Mouse (Mus musculus) cerebellum, postnatal 36 days (tissue): ENCODE data around the gene Fam83c.
A peak's percentile ranks its signal among the peaks of the same experiment; 100 is the strongest.
"Not testable (repeated sequence)": the region's sequence is repeated elsewhere in the genome, so short reads cannot be mapped to it uniquely, and the experiment has no call there.

Experiments
- DNase-seq, 2 experiments: peaks; one replicate each; pipeline ENCODE4 v3.0.0; 2021 to 2022; ENCODE audit warnings: mixed read lengths in 2 of 2

Fam83c gene

DNA sequence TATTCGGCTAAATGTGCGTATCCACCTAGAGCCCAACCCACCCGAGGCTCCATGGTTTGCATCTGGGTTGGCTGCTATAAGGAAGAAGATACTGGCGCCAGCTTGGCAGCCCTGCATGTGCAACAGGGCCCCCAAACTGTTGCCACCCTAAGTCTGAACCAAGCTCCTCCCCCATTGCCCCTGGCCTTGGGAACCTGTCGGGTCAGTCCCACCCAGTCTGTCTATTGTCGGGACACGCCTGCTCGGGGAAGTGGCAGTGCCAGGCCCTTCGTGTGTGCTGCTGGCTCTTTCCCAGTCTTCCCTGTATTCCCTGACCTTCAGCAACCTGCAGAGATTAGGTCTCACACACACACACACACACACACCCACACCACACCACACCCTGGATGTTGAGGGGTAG is at the start of gene Fam83c:
Gene Fam83c, minus strand, starts transcription at position 123 of the 400 bp plus-strand sequence.
- DNase-seq = no peak

- no peak for DNase-seq
These were observed 47.4 kb upstream of the Fam83c start for GRCm38 (mm10) chr2:155882087-155882486.

- DNase-seq = no peak
These were observed 44.6 kb upstream of the Fam83c start for GRCm38 (mm10) chr2:155878964-155879876.

DNA sequence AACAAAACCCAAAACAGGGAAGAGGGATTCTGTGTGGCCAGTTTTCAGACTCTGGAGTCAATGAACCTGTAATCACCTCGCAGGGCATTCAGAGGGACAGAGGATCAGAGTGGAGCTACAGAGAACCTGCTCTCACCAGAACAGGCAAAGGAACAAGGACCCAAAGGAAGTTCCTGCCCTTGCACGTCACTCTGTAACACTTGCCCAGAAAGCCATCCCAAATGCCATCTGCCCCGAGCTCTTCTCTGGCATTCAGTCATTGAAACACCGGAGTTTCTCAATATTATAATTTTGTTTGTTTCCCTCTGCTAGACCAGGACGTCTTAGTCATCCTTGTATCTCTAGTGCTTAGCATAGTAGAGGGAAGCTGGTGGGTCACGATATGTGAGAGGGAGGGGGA is 39.0 kb upstream of the Fam83c start:
- DNase-seq = peak; percentile 19 to 22

GRCm38 (mm10) chr2:155872930-155873507 is 38.4 kb upstream of the Fam83c start:
- no peak for DNase-seq

- peak; percentile 29 to 30 for DNase-seq
These were observed 37.8 kb upstream of the Fam83c start for GRCm38 (mm10) chr2:155872486-155872885.

GRCm38 (mm10) chr2:155869772-155870171 is 35.1 kb upstream of the Fam83c start:
- no peak for DNase-seq

GRCm38 (mm10) chr2:155868320-155868719 is 33.7 kb upstream of the Fam83c start:
- DNase-seq = no peak

GRCm38 (mm10) chr2:155863301-155863867 is 28.7 kb upstream of the Fam83c start:
- DNase-seq = no peak

- DNase-seq = no peak
These were observed 28.1 kb upstream of the Fam83c start for GRCm38 (mm10) chr2:155862573-155863300.

DNA sequence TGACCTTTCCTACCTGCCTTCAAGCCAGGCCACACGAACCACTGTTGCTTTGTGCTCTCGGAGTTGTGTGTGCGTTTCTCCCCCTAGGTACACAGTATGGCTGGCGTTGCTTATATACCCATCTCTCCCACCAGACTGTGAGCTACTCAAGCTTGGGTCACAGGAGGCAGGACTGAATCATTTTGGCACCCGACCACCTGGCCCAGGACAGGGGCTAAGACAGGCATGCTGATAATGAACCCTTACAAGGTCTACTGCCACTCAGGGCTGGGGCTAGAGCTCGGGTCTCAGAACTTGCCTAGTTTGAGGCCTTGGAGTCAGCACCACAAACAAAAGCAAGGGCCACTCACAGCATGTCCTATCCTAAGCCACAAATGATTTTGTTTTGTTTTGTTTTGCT is 26.9 kb upstream of the Fam83c start:
- no peak for DNase-seq

- no peak for DNase-seq
These were observed 25.4 kb upstream of the Fam83c start for GRCm38 (mm10) chr2:155860102-155860501.

- no peak for DNase-seq
These were observed 17.9 kb upstream of the Fam83c start for GRCm38 (mm10) chr2:155852536-155852935.

DNA sequence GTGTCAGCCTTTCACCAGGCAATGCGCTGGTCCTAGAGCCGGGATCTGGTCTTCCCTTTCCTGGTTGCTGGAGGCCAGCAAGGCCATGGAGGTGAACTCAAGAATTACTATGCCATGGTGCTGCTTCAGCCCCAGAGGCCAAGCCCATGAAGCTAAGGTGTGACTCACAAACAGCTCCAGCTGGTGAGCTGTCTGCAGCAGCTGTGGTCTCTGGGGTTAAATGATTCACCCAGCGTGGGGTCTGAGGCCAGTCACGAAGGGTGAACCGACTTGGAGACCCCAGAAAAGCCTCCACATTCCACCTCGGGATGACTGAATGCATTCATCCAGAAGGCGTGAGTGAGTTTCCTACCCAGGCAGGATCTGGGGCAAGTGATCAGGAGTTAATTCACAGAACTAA is 15.5 kb upstream of the Fam83c start:
- DNase-seq = no peak

GRCm38 (mm10) chr2:155849464-155849863 is 14.8 kb upstream of the Fam83c start:
- DNase-seq = no peak

- DNase-seq = peak; percentile 76 to 84
These were observed 13.6 kb upstream of the Fam83c start for GRCm38 (mm10) chr2:155848291-155848690.

DNA sequence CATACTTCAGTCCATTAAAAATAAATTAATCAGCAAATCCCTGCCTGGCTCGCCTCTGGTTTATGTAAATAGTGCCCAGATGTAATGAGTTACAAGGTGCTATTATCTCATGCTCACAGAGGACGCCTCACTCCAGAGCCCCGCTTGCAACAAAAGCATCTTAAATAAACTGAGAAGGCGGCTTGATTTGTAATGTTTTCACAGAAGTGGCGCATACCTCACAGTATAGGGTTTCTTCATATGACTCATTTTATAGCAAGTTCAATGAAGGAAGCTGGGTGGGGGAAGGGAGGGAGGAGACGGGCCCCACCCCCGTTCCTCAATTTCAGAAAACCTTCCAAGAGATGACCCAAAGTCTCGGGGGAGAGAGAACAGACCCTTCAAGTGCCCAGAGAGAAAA is 12.3 kb upstream of the Fam83c start:
- DNase-seq = no peak

DNA sequence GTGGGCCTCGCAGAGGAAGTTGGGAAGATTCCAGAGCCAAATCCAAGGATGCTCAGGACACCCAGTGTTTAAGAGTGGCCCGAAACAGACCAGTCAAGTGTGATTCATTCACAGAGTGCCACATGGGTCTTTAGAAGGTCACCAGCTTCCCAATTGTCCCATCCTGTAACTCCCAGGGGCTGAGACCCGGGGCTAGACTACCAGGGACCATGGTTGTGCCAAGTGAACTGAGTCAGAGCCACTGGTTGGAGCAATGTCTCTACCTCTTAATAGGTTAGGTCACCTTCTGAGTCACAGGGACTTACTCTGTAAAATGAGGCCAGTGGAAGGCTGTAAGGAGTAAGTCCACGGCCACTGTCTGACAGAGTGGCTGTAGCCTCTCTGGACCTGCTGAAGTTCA is 4.3 kb upstream of the Fam83c start:
- no peak for DNase-seq

DNA sequence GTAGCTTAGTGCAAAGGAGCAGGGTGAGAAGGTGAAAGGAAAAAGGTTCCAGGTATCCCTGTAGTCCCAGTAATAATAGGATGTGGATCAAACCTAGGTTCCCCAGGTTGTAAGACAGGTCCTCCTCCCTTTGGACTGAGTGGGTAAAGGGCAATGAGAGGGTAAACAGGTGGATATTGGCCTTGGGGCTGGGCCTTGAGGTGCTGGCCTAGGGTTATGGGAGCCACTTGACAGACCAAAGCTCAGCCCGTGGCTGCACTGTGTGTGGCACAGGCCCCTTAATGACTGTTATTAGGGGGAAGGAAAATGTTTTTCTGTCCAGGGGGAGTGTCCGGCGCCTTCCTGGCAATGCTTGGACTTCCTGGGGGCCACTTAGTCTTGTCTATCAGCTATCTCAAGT is 3.3 kb upstream of the Fam83c start:
- no peak for DNase-seq

GRCm38 (mm10) chr2:155832087-155832486 is 2.6 kb downstream of the Fam83c start:
- not testable (repeated sequence) for DNase-seq

DNA sequence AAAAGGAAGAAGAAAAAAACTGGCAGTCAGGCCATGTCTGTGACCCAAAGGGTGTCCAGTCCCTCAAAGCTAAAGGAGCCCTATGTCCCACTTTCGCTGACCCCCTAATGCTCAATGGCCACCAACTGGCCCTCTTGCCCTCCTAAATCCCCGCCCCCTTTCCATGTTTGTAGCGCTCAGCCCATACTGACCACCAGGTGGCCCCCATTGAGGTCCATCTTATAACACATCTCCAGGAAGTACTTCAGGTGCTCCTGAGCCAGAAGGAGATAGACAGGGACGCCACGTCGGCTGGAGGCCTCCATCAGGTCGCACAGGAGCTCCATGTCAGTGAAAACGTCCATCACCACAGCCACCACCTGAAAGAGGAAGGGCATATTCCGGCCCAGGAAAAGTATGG is 3.4 kb downstream of the Fam83c start:
- no peak for DNase-seq

DNA sequence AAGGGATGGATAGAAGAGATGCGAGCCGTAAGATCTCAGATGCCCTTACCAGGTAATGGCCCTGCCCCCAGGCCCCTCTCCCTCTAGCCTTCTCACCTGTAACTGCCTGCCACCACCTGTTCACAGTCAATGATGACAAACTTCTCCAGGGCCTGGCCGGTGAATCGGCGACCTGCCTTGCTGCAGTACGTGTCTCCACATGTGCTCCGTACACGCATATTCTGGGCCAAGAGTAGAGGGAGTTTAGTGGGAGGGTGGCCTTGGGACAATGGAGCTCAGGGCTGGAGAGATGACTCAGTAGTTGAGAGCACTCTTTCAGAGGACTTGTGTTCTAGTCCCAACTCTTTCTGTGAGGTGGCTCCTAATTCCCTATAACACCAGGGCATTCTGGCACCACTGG is 3.8 kb downstream of the Fam83c start:
- DNase-seq = no peak
